Mouse (Mus musculus) lung, embryonic 16.5 days (tissue): Measurements from ENCODE around the gene Tmem30c. TPM values are rescaled to one million over a fixed set of nuclear protein-coding genes. Genes with fewer than 3 reads are reported as not detected.

Source experiments
- ATAC-seq: fragments of 200-750 bp; cut with Nextera tagmentation; 2 replicates; pipeline ENCODE4 v1.8.0; 2017; ENCODE audit warnings: low read depth, mild to moderate bottlenecking, moderate library complexity
- H3K27ac ChIP-seq: fragments of 300-500 bp; sonication (generic); 2 replicates; pipeline ENCODE4 v1.5.1; 2014; ENCODE audit warnings: mild to moderate bottlenecking, control low read depth, low read length
- H3K27me3 ChIP-seq: fragments of 300-500 bp; sonication (generic); 2 replicates; pipeline ENCODE4 v1.6.1; 2014; ENCODE audit warnings: low read depth, low read length, mixed read lengths; ENCODE audit not compliant: control insufficient read depth, insufficient read depth
- H3K36me3 ChIP-seq: fragments of 300-500 bp; sonication (generic); 2 replicates; pipeline ENCODE4 v1.6.1; 2014; ENCODE audit warnings: low read length; ENCODE audit not compliant: control insufficient read depth, insufficient read depth
- H3K4me1 ChIP-seq: fragments of 300-500 bp; sonication (generic); replicated peaks from 2 replicates; pipeline ENCODE4 v1.6.1; 2014; ENCODE audit warnings: low read length, mixed read lengths; ENCODE audit not compliant: control insufficient read depth, insufficient read depth
- H3K4me2 ChIP-seq: fragments of 300-500 bp; sonication (generic); 2 replicates; pipeline ENCODE4 v1.6.1; 2014; ENCODE audit warnings: low read depth, low read length, control low read depth
- H3K4me3 ChIP-seq: fragments of 300-500 bp; sonication (generic); 2 replicates; pipeline ENCODE4 v1.5.1; 2014; ENCODE audit warnings: mild to moderate bottlenecking, low read length, control low read depth
- H3K9ac ChIP-seq: fragments of 300-500 bp; sonication (generic); 2 replicates; pipeline ENCODE4 v1.6.1; 2014; ENCODE audit warnings: low read length, control low read depth
- H3K9me3 ChIP-seq: fragments of 300-500 bp; sonication (generic); 2 replicates; pipeline ENCODE4 v1.6.1; 2016; ENCODE audit warnings: low read length; ENCODE audit not compliant: control insufficient read depth
- WGBS: fragments of 180-500 bp; shearing (Covaris S2); extraction: QIAGEN DNeasy Blood & Tissue Kit; methylation state at CpG from one replicate; pipeline ENCODE4 v1.1.7; 2014; 5-methylcytosine and 5-hydroxymethylcytosine counted together
- polyA plus RNA-seq: library from polyadenylated mRNA; unstranded; fragments of >200 nt; fragmentation: Nextera tagmentation; extraction: Ambion mirVana; gene quantifications from 2 replicates; pipeline ENCODE4 v1.2.1, GENCODE M21; 2015

The Tmem30c gene
- polyA plus RNA-seq, 1 experiment from 2014 or later, result 0.13 TPM

- no peak for ATAC-seq
- no peak overlapping the region for H3K4me2 ChIP-seq
- no peaks in the 10 kb centered on the region for H3K36me3 ChIP-seq
- no peaks in the 10 kb centered on the region for H3K27me3 ChIP-seq
- H3K9ac ChIP-seq, result no peak overlapping the region
- H3K4me3 ChIP-seq, result no peak overlapping the region
- H3K9me3 ChIP-seq, result no peaks in the 10 kb centered on the region
- H3K4me1 ChIP-seq, result no peaks in the 10 kb centered on the region
- WGBS, result 75% methylated on average over 25 of the region's 25 CpGs
- no peak overlapping the region for H3K27ac ChIP-seq
These were observed 10.4 kb upstream of the Tmem30c start for GRCm38 (mm10) chr16:57302792-57303698.

- Histone ChIP-seq H3K27ac (no peak overlapping the region), H3K4me1 (no peaks in the 10 kb centered on the region)
- 72% methylated on average over 9 of the region's 9 CpGs for WGBS
These were observed 8.9 kb upstream of the Tmem30c start for GRCm38 (mm10) chr16:57301512-57302115.

GRCm38 (mm10) chr16:57295216-57295934, 2.7 kb upstream of the Tmem30c start:
- Histone ChIP-seq H3K27ac (no peak overlapping the region), H3K4me3 (no peak overlapping the region), H3K9me3 (no peaks in the 10 kb centered on the region), H3K36me3 (no peaks in the 10 kb centered on the region), H3K27me3 (no peaks in the 10 kb centered on the region), H3K4me2 (no peak overlapping the region), H3K4me1 (no peaks in the 10 kb centered on the region), H3K9ac (no peak overlapping the region)
- WGBS, result 68% methylated on average over 10 of the region's 10 CpGs
- ATAC-seq, result no peak

More at GRCm38 (mm10) chr16:57301512-57302115, 8.9 kb upstream of the Tmem30c start:
- H3K27me3 ChIP-seq, result no peaks in the 10 kb centered on the region
- H3K4me3 ChIP-seq, result no peak overlapping the region
- no peak overlapping the region for H3K9ac ChIP-seq
- H3K9me3 ChIP-seq, result no peaks in the 10 kb centered on the region
- no peaks in the 10 kb centered on the region for H3K36me3 ChIP-seq
- H3K4me2 ChIP-seq, result no peak overlapping the region
- no peak for ATAC-seq

GRCm38 (mm10) chr16:57292296-57292695, 369 bp downstream of the Tmem30c start:
- 47% methylated on average over 4 of the region's 4 CpGs for WGBS
- Histone ChIP-seq H3K9ac (no peak overlapping the region), H3K4me3 (no peak overlapping the region), H3K27me3 (no peaks in the 10 kb centered on the region), H3K4me2 (no peak overlapping the region), H3K27ac (no peak overlapping the region), H3K4me1 (no peaks in the 10 kb centered on the region), H3K36me3 (no peaks in the 10 kb centered on the region), H3K9me3 (no peaks in the 10 kb centered on the region)
- ATAC-seq, result no peak

- Histone ChIP-seq H3K4me1 (no peaks in the 10 kb centered on the region), H3K27ac (no peak overlapping the region), H3K4me2 (no peak overlapping the region), H3K9ac (no peak overlapping the region), H3K9me3 (no peaks in the 10 kb centered on the region), H3K36me3 (no peaks in the 10 kb centered on the region), H3K4me3 (no peak overlapping the region), H3K27me3 (no peaks in the 10 kb centered on the region)
- 91% methylated on average over 5 of the region's 5 CpGs for WGBS
- no peak for ATAC-seq
These were observed 969 bp downstream of the Tmem30c start for GRCm38 (mm10) chr16:57291696-57292095.

- ATAC-seq, result no peak
These were observed 11.2 kb downstream of the Tmem30c start for GRCm38 (mm10) chr16:57281417-57281816.

GRCm38 (mm10) chr16:57280221-57281217, 12.1 kb downstream of the Tmem30c start:
- WGBS, result 77% methylated on average over 31 of the region's 31 CpGs
- Histone ChIP-seq H3K9ac (no peak overlapping the region), H3K4me1 (no peaks in the 10 kb centered on the region), H3K27ac (no peak overlapping the region), H3K4me3 (no peak overlapping the region), H3K4me2 (no peak overlapping the region), H3K27me3 (no peaks in the 10 kb centered on the region), H3K9me3 (no peaks in the 10 kb centered on the region), H3K36me3 (no peaks in the 10 kb centered on the region)
- peak; percentile 56; the same call in 1 of the 2 replicates for ATAC-seq

More at GRCm38 (mm10) chr16:57281417-57281816, 11.2 kb downstream of the Tmem30c start:
- Histone ChIP-seq H3K27me3 (no peaks in the 10 kb centered on the region), H3K9ac (no peak overlapping the region), H3K36me3 (no peaks in the 10 kb centered on the region), H3K4me1 (no peaks in the 10 kb centered on the region), H3K27ac (no peak overlapping the region), H3K4me2 (no peak overlapping the region), H3K4me3 (no peak overlapping the region), H3K9me3 (no peaks in the 10 kb centered on the region)
- WGBS, result 83% methylated on average over 8 of the region's 8 CpGs

- Histone ChIP-seq H3K4me1 (no peaks in the 10 kb centered on the region), H3K27ac (no peak overlapping the region), H3K4me2 (no peak overlapping the region), H3K9me3 (no peaks in the 10 kb centered on the region), H3K27me3 (no peaks in the 10 kb centered on the region), H3K36me3 (no peaks in the 10 kb centered on the region), H3K4me3 (no peak overlapping the region), H3K9ac (no peak overlapping the region)
- WGBS, result 79% methylated on average over 10 of the region's 12 CpGs
- ATAC-seq, result no peak
These were observed 13.6 kb downstream of the Tmem30c start for GRCm38 (mm10) chr16:57278976-57279626.
